Comparison of ENCODE assay signal across 9 mouse cellular contexts in the genomic region with DNA sequence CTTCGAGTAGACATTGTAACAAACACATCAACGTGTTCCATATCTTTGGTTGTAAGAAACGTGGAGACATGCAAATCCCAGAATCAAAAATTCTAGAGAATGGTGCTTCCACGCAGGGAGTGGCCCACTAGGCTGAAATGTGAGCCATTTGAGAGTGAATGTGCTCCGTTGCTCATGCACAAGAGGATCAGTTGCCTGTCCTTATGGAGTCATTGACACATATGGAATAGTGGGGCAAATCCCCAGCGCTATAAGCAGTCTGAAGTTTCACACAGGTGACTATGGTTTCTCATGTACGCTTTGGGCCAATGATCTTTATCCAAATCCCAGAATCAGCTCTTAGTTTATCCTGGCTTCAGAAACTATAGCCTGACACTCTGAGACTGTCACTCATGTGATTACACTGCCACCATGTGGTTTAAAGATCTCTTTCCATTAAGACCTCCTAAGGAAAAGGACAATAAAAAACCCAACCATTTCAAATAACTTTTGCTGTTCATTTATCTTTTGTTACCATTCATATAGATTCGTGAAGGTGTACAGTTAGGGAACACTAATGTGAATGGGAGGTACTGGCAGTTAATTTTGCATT.
DNase-seq lines count a peak whose midpoint lies in the region; ATAC-seq and TF ChIP-seq lines count a peak whose summit lies in the region.
"Had no signal": no experiment of that assay in that cellular context is flagged by ENCODE, and none has a peak within 500 bp of the region (broad histone marks: within the 10 kb centered on the region; RNA-seq: fewer than 3 reads in every experiment).

No protein-coding gene starts in this region.

- H3K9me3 ChIP-seq in midbrain, embryonic 12.5 days, result no peaks in the 10 kb centered on the region
- H3K9me3 ChIP-seq: megakaryocyte, embryonic 14.5 days had no signal

- 60% methylated on average over 8 of the region's 8 CpGs for WGBS in midbrain, embryonic 12.5 days

- no peak overlapping the region for H3K4me2 ChIP-seq in midbrain, embryonic 12.5 days (replicated peaks)

- peak; percentile 83 for TF ChIP-seq CTCF in layer of hippocampus, adult 2 months (conservative IDR thresholded peaks at IDR 0.05)

- no peaks in the 10 kb centered on the region for H3K27me3 ChIP-seq in midbrain, embryonic 12.5 days
- H3K27me3 ChIP-seq: megakaryocyte, embryonic 14.5 days had no signal

- no peak overlapping the region for H3K27ac ChIP-seq in layer of hippocampus, adult 2 months
- H3K27ac ChIP-seq in midbrain, embryonic 12.5 days (replicated peaks), result no peak overlapping the region

- H3K36me3 ChIP-seq in midbrain, embryonic 12.5 days, result no peaks in the 10 kb centered on the region

- H3K4me1 ChIP-seq in midbrain, embryonic 12.5 days, result no peaks in the 10 kb centered on the region
- H3K4me1 ChIP-seq: megakaryocyte, embryonic 14.5 days had no signal

- no peak overlapping the region for H3K4me3 ChIP-seq in layer of hippocampus, adult 2 months
- H3K4me3 ChIP-seq in midbrain, embryonic 12.5 days, result no peak overlapping the region
- H3K4me3 ChIP-seq: megakaryocyte, embryonic 14.5 days had no signal

- peak; percentile 73 for ATAC-seq in midbrain, embryonic 12.5 days (ENCODE audit: low FRiP score, low read depth)

- peak; percentile 17 for DNase-seq in adrenal gland, adult 2 months
- DNase-seq in adrenal gland, postnatal 4 days (ENCODE audit: low spot score in 2 of 2), result no peak
- DNase-seq in layer of hippocampus, adult 2 months (ENCODE audit: low spot score in 2 of 2), result peak; percentile 34 to 41
- DNase-seq in layer of hippocampus, adult 9-11 months, result no peak
- peak; percentile 79 for DNase-seq in embryo, embryonic 10 days (ENCODE audit: low spot score)
- DNase-seq in gastrocnemius, postnatal 10 days, result no peak
- DNase-seq in gastrocnemius, postnatal 4 days (ENCODE audit: low spot score in 2 of 2), result no peak

- no peak overlapping the region for H3K9ac ChIP-seq in midbrain, embryonic 12.5 days (replicated peaks)

Comparison
In these comparisons a context has a peak if more than half of its experiments do, and no peak if none do; other contexts are left out.
1. DNase-seq: peak in adrenal gland, adult 2 months (single experiment), layer of hippocampus, adult 2 months (2 of 2) and embryo, embryonic 10 days (single experiment); none in adrenal gland, postnatal 4 days (0 of 2), layer of hippocampus, adult 9-11 months (single experiment), gastrocnemius, postnatal 10 days (single experiment) and gastrocnemius, postnatal 4 days (0 of 2).